Mouse (Mus musculus): Measurements from ENCODE around the gene Ncapd2.

DNA sequence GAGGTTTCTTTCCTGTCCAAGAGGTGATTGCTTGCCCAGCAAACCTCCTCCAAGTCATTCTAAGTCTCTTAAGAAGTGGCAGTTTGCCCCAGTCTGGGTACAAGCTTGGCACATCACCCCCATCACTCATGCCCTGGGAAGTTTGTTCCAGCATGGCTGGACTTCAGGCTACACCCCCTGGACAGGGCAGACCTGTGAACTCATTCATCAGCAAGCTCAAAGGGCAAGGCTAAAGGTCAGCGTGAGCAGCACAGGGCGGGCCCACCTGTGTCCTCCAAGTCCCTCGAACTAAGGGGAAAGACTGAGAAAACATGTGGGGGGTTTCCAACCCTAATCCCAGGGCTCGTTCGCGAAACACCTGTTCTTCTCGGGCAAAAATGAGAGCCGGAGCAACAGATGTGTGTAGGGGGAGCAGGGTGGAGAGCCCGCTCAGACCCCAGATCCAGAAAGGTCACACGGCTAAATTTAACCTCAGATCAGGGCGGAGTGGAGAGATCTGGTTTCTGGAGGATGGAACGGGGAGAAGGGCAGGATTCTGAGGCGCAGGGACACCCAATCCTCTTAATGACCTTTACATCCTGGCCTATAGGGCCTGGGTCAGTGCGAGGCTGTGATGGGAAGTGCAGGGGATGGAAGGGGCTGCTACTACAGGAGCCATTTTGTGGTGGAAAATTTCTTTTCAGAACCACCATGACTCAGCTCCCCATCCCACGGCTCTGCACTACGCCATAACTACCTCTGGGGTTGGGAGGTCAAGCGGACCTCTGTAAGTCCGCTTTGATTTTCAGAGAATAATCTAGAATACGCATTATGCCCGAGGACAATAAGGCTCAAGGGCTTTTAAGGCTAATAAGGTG is 27.5 kb downstream of the Ncapd2 start:
- TF ChIP-seq CTCF (IDR thresholded peaks at IDR 0.05; ENCODE audit: low read depth) = no peak
- no peak for TF ChIP-seq EP300 (optimal IDR thresholded peaks at IDR 0.05)
